Mouse (Mus musculus): Measurements from ENCODE around the gene Rprml. TPM values are rescaled to one million over a fixed set of nuclear protein-coding genes. Genes with fewer than 3 reads are reported as not detected.

The Rprml gene
- polyA plus RNA-seq, 1 experiment from 2014 or later: not detected

DNA sequence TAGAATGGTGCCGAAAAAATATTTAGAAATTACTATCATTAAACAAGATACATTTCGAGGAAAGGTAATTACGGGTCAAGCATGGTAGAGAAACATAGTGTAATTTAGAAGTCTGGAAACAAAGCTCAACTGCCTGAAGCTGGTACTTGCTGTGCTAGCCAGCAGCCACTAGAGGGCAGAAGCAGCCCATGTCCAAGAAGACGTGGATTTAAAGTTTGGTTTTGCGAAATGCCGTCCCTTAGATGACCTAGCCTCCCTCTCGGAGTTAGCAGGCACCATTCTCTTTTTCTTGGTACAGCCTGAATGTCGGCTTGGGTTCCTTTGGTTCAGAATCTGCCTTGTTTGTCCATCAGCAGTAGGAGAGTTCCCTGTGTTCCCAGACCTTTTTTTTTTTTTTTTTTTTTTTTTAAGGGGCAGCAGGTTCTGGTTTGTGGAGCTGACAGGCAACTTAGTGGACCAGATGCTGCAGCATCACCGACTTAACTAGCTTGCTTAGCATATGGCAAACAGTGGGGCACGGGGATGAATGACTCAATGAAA lies 9.9 kb upstream of the Rprml start:
- 3% methylated on average over 10 of the region's 10 CpGs for WGBS
- Histone ChIP-seq H3K27ac (ENCODE audit: low read length) (no peak overlapping the region), H3K9ac (ENCODE audit: low read length) (no peak overlapping the region), H3K4me3 (ENCODE audit: low read length) (no peak overlapping the region), H3K9me3 (ENCODE audit: control insufficient read depth, low read length) (no peaks in the 10 kb centered on the region), H3K4me1 (replicated peaks; ENCODE audit: control insufficient read depth, insufficient read depth, low read length) (no peaks in the 10 kb centered on the region), H3K27me3 (ENCODE audit: control insufficient read depth, insufficient read depth, low read depth, low read length) (peaks cover 7% of the 10 kb centered on the region), H3K36me3 (ENCODE audit: control insufficient read depth, insufficient read depth, low read length) (no peaks in the 10 kb centered on the region), H3K4me2 (ENCODE audit: low read depth, low read length) (no peak overlapping the region)
- no peak for ATAC-seq (ENCODE audit: low read depth)

DNA sequence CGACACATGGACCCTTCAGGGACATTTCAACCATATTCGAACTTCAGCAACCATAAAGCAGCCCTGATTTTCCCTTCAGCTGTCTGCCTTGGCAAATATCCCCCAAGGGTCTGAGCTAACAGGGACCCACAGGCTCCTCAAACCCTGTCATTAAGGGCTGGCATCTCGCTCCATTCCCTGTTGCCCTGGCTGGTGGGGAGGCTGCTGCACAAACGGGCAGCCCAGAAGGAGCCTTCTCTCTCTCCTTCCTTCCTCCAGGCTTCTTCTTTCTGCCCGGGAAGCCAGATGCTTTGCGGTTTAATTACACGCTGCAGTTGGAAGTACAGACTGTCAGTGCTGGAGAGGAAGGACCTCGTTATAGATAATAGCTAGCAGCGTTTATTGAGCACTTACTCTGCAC lies 6.2 kb upstream of the Rprml start:
- Histone ChIP-seq H3K27ac (ENCODE audit: low read length) (no peak overlapping the region), H3K9ac (ENCODE audit: low read length) (no peak overlapping the region), H3K4me3 (ENCODE audit: low read length) (no peak overlapping the region), H3K36me3 (ENCODE audit: control insufficient read depth, insufficient read depth, low read length) (no peaks in the 10 kb centered on the region), H3K9me3 (ENCODE audit: control insufficient read depth, low read length) (no peaks in the 10 kb centered on the region), H3K27me3 (ENCODE audit: control insufficient read depth, insufficient read depth, low read depth, low read length) (peaks cover 18% of the 10 kb centered on the region), H3K4me1 (replicated peaks; ENCODE audit: control insufficient read depth, insufficient read depth, low read length) (no peaks in the 10 kb centered on the region), H3K4me2 (ENCODE audit: low read depth, low read length) (no peak overlapping the region)
- no peak for ATAC-seq (ENCODE audit: low read depth)
- 69% methylated on average over 9 of the region's 9 CpGs for WGBS

DNA sequence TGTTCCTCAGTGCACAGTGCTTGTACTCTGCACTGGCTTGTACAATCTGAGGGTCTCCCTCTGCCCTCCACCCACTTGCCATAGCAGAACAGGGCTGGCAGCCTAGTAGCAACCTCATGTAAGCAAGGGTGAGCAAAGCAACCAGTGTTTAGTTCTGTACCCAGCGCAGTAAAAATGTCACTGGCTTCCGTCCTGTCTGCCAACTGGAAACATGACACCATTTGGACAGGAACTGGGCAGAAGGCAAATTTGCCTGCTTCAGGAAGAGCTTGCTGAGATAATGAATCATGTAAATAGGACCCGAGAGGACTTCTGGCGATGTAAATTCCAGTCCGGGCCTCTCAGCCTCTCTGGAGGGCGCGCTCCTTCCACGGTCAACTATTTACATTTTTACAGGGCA lies 3.6 kb upstream of the Rprml start:
- WGBS: 40% methylated on average over 8 of the region's 8 CpGs

DNA sequence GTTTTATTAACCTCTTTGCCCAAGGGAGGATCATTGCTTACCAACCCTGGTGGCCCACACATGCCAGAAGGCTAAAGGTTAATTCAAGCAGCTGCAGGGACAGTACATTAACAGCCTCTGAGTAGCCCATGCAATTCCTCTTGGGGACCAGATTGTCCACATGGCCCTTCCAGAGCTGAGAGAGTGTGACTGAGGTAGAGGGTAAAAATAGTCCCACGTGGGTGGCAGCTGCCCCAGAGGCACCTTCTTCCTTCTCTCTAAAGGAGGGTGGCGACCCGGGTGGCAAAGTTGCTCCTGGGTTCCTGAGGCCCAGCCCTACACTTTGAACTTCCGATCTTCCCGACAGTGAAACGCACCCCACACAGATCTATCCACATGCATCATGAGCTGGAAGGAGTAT lies 3.1 kb upstream of the Rprml start:
- Histone ChIP-seq H3K9ac (ENCODE audit: low read length) (no peak overlapping the region), H3K9me3 (ENCODE audit: control insufficient read depth, low read length) (no peaks in the 10 kb centered on the region), H3K36me3 (ENCODE audit: control insufficient read depth, insufficient read depth, low read length) (no peaks in the 10 kb centered on the region), H3K4me1 (replicated peaks; ENCODE audit: control insufficient read depth, insufficient read depth, low read length) (peaks cover 5% of the 10 kb centered on the region; the same call in 1 of the 2 replicates), H3K4me2 (ENCODE audit: low read depth, low read length) (no peak overlapping the region), H3K27me3 (ENCODE audit: control insufficient read depth, insufficient read depth, low read depth, low read length) (peaks cover 42% of the 10 kb centered on the region), H3K27ac (ENCODE audit: low read length) (no peak overlapping the region), H3K4me3 (ENCODE audit: low read length) (no peak overlapping the region)
- 79% methylated on average over 6 of the region's 6 CpGs for WGBS
- no peak for ATAC-seq (ENCODE audit: low read depth)

More for the DNA sequence above, 3.6 kb upstream of the Rprml start:
- H3K36me3 ChIP-seq (ENCODE audit: control insufficient read depth, insufficient read depth, low read length): no peaks in the 10 kb centered on the region
- H3K4me2 ChIP-seq (ENCODE audit: low read depth, low read length): no peak overlapping the region
- peaks cover 5% of the 10 kb centered on the region; the same call in 1 of the 2 replicates for H3K4me1 ChIP-seq (replicated peaks; ENCODE audit: control insufficient read depth, insufficient read depth, low read length)
- H3K27me3 ChIP-seq (ENCODE audit: control insufficient read depth, insufficient read depth, low read depth, low read length): peaks cover 36% of the 10 kb centered on the region
- H3K27ac ChIP-seq (ENCODE audit: low read length): no peak overlapping the region
- H3K9ac ChIP-seq (ENCODE audit: low read length): no peak overlapping the region
- no peaks in the 10 kb centered on the region for H3K9me3 ChIP-seq (ENCODE audit: control insufficient read depth, low read length)
- no peak for ATAC-seq (ENCODE audit: low read depth)
- H3K4me3 ChIP-seq (ENCODE audit: low read length): no peak overlapping the region

DNA sequence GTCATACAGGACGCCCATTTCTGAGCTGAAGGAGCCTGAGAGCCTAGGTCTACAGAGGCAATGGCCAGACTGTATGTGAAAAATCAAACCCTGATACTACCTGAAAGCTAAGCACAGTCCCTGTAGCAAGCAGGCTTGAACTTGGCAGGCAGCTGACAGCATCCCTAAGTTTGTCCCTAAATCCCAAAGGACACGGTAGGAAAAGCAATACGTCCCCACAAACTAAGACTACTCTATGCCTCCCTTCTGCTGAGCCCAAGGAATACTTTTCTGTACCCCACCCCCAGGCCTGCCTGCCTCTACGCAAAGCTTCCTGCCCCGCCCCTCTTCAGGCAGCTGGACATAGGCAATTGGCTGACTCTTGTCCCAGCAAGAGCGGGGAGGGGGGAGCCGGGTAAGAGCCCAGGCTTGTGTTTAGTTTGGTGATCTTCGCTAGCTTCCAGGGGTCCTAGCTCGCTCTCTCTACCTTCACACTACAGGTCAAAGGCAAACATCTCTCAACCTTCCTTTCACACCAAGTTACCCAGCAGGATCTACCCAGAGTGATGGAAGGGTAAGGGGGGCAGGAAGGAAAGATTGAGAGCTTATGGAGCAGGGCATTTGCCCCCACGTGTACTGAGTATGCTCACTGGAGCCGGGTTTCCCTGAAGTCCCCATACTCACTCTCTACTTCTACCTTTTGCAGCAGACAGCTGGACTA lies 1.3 kb upstream of the Rprml start:
- Histone ChIP-seq H3K27ac (ENCODE audit: low read length) (no peak overlapping the region), H3K4me1 (replicated peaks; ENCODE audit: control insufficient read depth, insufficient read depth, low read length) (peaks cover 5% of the 10 kb centered on the region; the same call in 1 of the 2 replicates), H3K27me3 (ENCODE audit: control insufficient read depth, insufficient read depth, low read depth, low read length) (peaks cover 48% of the 10 kb centered on the region), H3K4me3 (ENCODE audit: low read length) (no peak overlapping the region), H3K4me2 (ENCODE audit: low read depth, low read length) (no peak overlapping the region), H3K36me3 (ENCODE audit: control insufficient read depth, insufficient read depth, low read length) (no peaks in the 10 kb centered on the region), H3K9ac (ENCODE audit: low read length) (no peak overlapping the region), H3K9me3 (ENCODE audit: control insufficient read depth, low read length) (no peaks in the 10 kb centered on the region)
- WGBS: 7% methylated on average over 11 of the region's 11 CpGs
- ATAC-seq (ENCODE audit: low read depth): no peak

DNA sequence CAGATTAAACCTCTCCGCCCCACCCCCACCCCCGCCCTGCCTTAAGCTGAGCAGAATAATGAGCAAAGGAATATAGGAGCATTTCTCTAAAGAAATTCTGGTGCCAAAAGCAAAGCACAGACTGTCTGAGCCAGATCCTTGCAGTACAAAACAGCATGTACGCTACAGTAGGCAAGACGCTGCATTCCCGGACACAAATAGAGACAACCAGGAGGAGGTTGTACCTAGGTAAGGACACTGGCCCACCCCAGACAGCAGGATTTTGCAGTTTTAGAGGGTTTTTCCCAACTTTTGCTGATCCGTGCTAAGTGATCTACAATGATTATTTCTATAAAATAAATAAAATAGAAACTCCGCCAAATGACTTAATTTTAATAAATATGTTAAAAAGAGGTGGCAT lies 714 bp upstream of the Rprml start:
- H3K27me3 ChIP-seq (ENCODE audit: control insufficient read depth, insufficient read depth, low read depth, low read length): peaks cover 48% of the 10 kb centered on the region

DNA sequence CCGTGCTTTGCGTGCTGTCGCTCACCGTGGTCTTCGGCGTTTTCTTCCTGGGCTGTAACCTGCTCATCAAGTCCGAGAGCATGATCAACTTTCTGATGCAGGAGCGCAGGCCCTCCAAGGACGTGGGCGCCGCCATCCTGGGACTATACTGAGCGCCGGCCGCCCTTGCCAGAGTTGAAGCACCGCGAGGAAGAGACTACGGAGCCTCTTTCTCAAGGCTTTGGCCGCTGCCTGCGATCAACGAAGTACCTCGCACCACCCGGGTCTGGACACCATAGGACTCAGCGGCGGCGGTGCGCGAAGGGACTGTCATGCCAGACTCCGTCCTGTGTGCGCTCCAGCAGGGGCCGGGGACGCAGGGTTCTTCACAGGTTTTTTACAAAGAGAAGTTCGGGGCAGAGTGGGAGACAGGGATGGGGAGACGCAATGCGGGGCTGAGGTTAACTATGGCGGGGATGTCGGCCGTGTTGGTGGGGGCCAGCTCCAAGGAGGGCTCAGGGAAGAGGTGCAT lies 668 bp downstream of the Rprml start:
- no peaks in the 10 kb centered on the region for H3K9me3 ChIP-seq (ENCODE audit: control insufficient read depth, low read length)
- H3K4me2 ChIP-seq (ENCODE audit: low read depth, low read length): peak overlapping the region; percentile 56
- peaks cover 5% of the 10 kb centered on the region; the same call in 1 of the 2 replicates for H3K4me1 ChIP-seq (replicated peaks; ENCODE audit: control insufficient read depth, insufficient read depth, low read length)
- no peak overlapping the region for H3K27ac ChIP-seq (ENCODE audit: low read length)
- WGBS: 2% methylated on average over 37 of the region's 37 CpGs
- ATAC-seq (ENCODE audit: low read depth): no peak
- H3K27me3 ChIP-seq (ENCODE audit: control insufficient read depth, insufficient read depth, low read depth, low read length): peaks cover 48% of the 10 kb centered on the region
- H3K36me3 ChIP-seq (ENCODE audit: control insufficient read depth, insufficient read depth, low read length): no peaks in the 10 kb centered on the region
- H3K9ac ChIP-seq (ENCODE audit: low read length): no peak overlapping the region
- H3K4me3 ChIP-seq (ENCODE audit: low read length): peak overlapping the region; percentile 40

More for the DNA sequence above, 714 bp upstream of the Rprml start:
- no peak overlapping the region for H3K4me3 ChIP-seq (ENCODE audit: low read length)
- H3K9me3 ChIP-seq (ENCODE audit: control insufficient read depth, low read length): no peaks in the 10 kb centered on the region
- WGBS: 31% methylated on average over 7 of the region's 7 CpGs
- no peak for ATAC-seq (ENCODE audit: low read depth)
- no peaks in the 10 kb centered on the region for H3K36me3 ChIP-seq (ENCODE audit: control insufficient read depth, insufficient read depth, low read length)
- H3K4me1 ChIP-seq (replicated peaks; ENCODE audit: control insufficient read depth, insufficient read depth, low read length): peaks cover 5% of the 10 kb centered on the region; the same call in 1 of the 2 replicates
- no peak overlapping the region for H3K27ac ChIP-seq (ENCODE audit: low read length)
- no peak overlapping the region for H3K9ac ChIP-seq (ENCODE audit: low read length)
- H3K4me2 ChIP-seq (ENCODE audit: low read depth, low read length): no peak overlapping the region

DNA sequence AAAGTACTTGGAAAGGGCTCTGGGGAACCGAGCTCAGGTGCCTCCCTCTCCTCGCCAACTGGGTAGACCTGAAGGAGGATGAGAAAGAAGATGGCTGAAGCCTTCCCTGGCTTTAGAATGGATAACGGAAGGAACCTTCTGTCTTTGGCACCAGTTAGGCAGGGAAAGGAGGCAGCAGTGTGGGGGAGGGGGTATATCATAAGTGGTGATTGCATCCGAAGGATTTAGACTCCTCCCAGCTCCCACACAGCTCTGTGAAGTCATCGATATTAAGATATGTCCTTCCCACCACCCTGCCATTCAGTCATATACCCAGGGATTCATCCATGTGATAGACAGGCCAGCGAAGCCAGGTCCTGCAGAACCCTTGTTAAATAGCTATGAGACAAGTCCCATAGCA lies 2.1 kb downstream of the Rprml start:
- Histone ChIP-seq H3K4me2 (ENCODE audit: low read depth, low read length) (no peak overlapping the region), H3K9me3 (ENCODE audit: control insufficient read depth, low read length) (no peaks in the 10 kb centered on the region), H3K27me3 (ENCODE audit: control insufficient read depth, insufficient read depth, low read depth, low read length) (peaks cover 48% of the 10 kb centered on the region), H3K4me3 (ENCODE audit: low read length) (no peak overlapping the region), H3K9ac (ENCODE audit: low read length) (no peak overlapping the region), H3K36me3 (ENCODE audit: control insufficient read depth, insufficient read depth, low read length) (no peaks in the 10 kb centered on the region), H3K27ac (ENCODE audit: low read length) (no peak overlapping the region), H3K4me1 (replicated peaks; ENCODE audit: control insufficient read depth, insufficient read depth, low read length) (peaks cover 5% of the 10 kb centered on the region; the same call in 1 of the 2 replicates)
- ATAC-seq (ENCODE audit: low read depth): no peak
- 73% methylated on average over 6 of the region's 6 CpGs for WGBS

DNA sequence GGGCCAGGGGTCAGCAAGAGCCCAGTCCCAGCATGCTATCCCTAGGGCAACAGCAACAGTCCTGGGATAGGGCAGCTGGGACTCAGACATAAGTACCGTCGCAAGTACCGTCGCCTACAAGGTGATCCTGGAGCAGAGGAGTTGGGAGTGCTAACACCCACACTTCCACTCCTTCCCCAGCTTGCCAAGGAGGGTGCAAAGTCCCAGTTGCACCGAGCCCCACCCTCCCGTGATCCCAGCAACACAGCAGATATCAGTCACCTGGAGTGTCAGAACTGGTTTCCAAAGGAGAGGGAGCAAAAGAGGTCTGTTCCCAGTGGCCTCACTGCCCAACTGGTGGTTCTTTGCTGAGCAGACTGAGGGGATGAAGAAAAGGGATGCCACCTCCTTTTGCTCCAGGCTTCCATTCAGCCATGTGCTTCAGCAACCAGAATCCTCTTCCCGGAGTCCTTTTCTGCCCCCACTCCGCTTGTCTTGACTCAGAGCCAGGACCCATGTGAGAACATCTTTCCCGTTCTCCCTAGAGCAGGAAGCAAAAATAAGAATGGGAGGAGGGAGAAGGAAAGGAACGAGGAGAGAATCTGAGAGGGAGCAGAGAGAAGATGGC lies 4.1 kb downstream of the Rprml start:
- H3K27me3 ChIP-seq (ENCODE audit: control insufficient read depth, insufficient read depth, low read depth, low read length): peaks cover 34% of the 10 kb centered on the region
- H3K4me2 ChIP-seq (ENCODE audit: low read depth, low read length): no peak overlapping the region
- no peaks in the 10 kb centered on the region for H3K9me3 ChIP-seq (ENCODE audit: control insufficient read depth, low read length)
- WGBS: 44% methylated on average over 10 of the region's 10 CpGs
- no peak overlapping the region for H3K27ac ChIP-seq (ENCODE audit: low read length)
- H3K9ac ChIP-seq (ENCODE audit: low read length): no peak overlapping the region
- peaks cover 5% of the 10 kb centered on the region; the same call in 1 of the 2 replicates for H3K4me1 ChIP-seq (replicated peaks; ENCODE audit: control insufficient read depth, insufficient read depth, low read length)
- ATAC-seq (ENCODE audit: low read depth): no peak
- H3K4me3 ChIP-seq (ENCODE audit: low read length): no peak overlapping the region
- no peaks in the 10 kb centered on the region for H3K36me3 ChIP-seq (ENCODE audit: control insufficient read depth, insufficient read depth, low read length)

All from lung, embryonic 16.5 days (tissue).